Mouse (Mus musculus) liver, adult 10 weeks (tissue): Measurements from ENCODE around the gene Arl2bp. TPM values are rescaled to one million over a fixed set of nuclear protein-coding genes. Genes with fewer than 3 reads are reported as not detected.

Source experiments
- polyA plus RNA-seq: library from polyadenylated mRNA; stranded (reverse); fragments of 350-450 nt; fragmentation: Illumina TruSeq; extraction: RNeasy Lipid Tissue Mini Kit (QIAGEN cat#74804); gene quantifications from one replicate; pipeline ENCODE4 v1.2.3, GENCODE M21; 2014; ENCODE audit warnings: low read depth, low replicate concordance

Gene Arl2bp
- polyA plus RNA-seq, result 20.6 TPM

GRCm38 (mm10) chr8:94666456-94667308 lies at the start of gene Arl2bp:
Arl2bp (plus strand) TSS chr8:94666600.

GRCm38 (mm10) chr8:94695994-94696384 lies 29.6 kb downstream of the Arl2bp start, which contains the start of gene Pllp:
Pllp (minus strand) TSS chr8:94696278.

Other genes starting within 250 kb of the Arl2bp start
- gene Nlrc5, start 232.2 kb upstream of the Arl2bp start, polyA plus RNA-seq, result 18.6 TPM
- gene Cpne2, start 133.6 kb upstream of the Arl2bp start, polyA plus RNA-seq, result 4.4 TPM
- gene Rspry1, start 64.7 kb upstream of the Arl2bp start, polyA plus RNA-seq, result 24.9 TPM
- gene Fam192a, start 64.6 kb upstream of the Arl2bp start, polyA plus RNA-seq, result 27.8 TPM
- gene Pllp, start 29.7 kb downstream of the Arl2bp start, polyA plus RNA-seq, result 3.2 TPM
- not detected for gene Ccl22, start 79.0 kb downstream of the Arl2bp start, polyA plus RNA-seq
- not detected for gene Cx3cl1, start 105.4 kb downstream of the Arl2bp start, polyA plus RNA-seq
- gene Ccl17, start 143.9 kb downstream of the Arl2bp start, polyA plus RNA-seq, result not detected
- 20.4 TPM for gene Coq9, start 171.7 kb downstream of the Arl2bp start, polyA plus RNA-seq
- 7.0 TPM for gene Ciapin1, start 171.8 kb downstream of the Arl2bp start, polyA plus RNA-seq
- 3.8 TPM for gene Polr2c, start 190.8 kb downstream of the Arl2bp start, polyA plus RNA-seq
- gene Dok4, start 209.7 kb downstream of the Arl2bp start, polyA plus RNA-seq, result not detected